Comparison of ENCODE assay signal across 23 mouse cellular contexts in genomic region chr8:66729446-66729845, GRCm38 (mm10). TPM values are rescaled to one million over a fixed set of nuclear protein-coding genes. Genes with fewer than 3 reads are reported as not detected.
DNase-seq lines count a peak whose midpoint lies in the region; ATAC-seq and TF ChIP-seq lines count a peak whose summit lies in the region.
"Had no signal": no experiment of that assay in that cellular context is flagged by ENCODE, and none has a peak within 500 bp of the region (broad histone marks: within the 10 kb centered on the region; RNA-seq: fewer than 3 reads in every experiment).

No protein-coding gene starts in this region.

- no peak for TF ChIP-seq CTCF in forebrain, postnatal 0 days (IDR thresholded peaks at IDR 0.05; ENCODE audit: low read depth)

- H3K27ac ChIP-seq in forebrain, embryonic 10.5 days: no peak overlapping the region
- H3K27ac ChIP-seq in forebrain, postnatal 0 days (ENCODE audit: low read depth, low read length): no peak overlapping the region
- no peak overlapping the region for H3K27ac ChIP-seq in midbrain, embryonic 10.5 days (replicated peaks)
- H3K27ac ChIP-seq in midbrain, embryonic 13.5 days: no peak overlapping the region
- H3K27ac ChIP-seq: embryonic facial prominence, embryonic 10.5 days; heart, embryonic 13.5 days; hindbrain, embryonic 12.5 days; hindbrain, postnatal 0 days had no signal

- H3K27me3 ChIP-seq in forebrain, embryonic 10.5 days (ENCODE audit: poor library complexity, severe bottlenecking): peaks cover 28% of the 10 kb centered on the region
- no peaks in the 10 kb centered on the region for H3K27me3 ChIP-seq in forebrain, postnatal 0 days (ENCODE audit: insufficient read depth, low read length)
- no peaks in the 10 kb centered on the region for H3K27me3 ChIP-seq in midbrain, embryonic 10.5 days (ENCODE audit: low read depth, poor library complexity, severe bottlenecking)
- no peaks in the 10 kb centered on the region for H3K27me3 ChIP-seq in midbrain, embryonic 13.5 days
- H3K27me3 ChIP-seq: CH12.LX; heart, embryonic 13.5 days; hindbrain, embryonic 12.5 days had no signal

- peaks cover 9% of the 10 kb centered on the region for H3K4me1 ChIP-seq in forebrain, embryonic 10.5 days
- no peaks in the 10 kb centered on the region for H3K4me1 ChIP-seq in forebrain, postnatal 0 days (ENCODE audit: insufficient read depth)
- H3K4me1 ChIP-seq in midbrain, embryonic 10.5 days: peaks cover 8% of the 10 kb centered on the region
- H3K4me1 ChIP-seq in midbrain, embryonic 13.5 days (replicated peaks): 0 out of 2 replicates have a peak, but pooled peaks cover 2% of the 10 kb centered on the region
- H3K4me1 ChIP-seq: embryonic facial prominence, embryonic 10.5 days; hindbrain, embryonic 12.5 days had no signal

- no peak for ATAC-seq in forebrain, postnatal 0 days
- ATAC-seq in midbrain, embryonic 13.5 days: no peak
- ATAC-seq: activated CD4-positive, CD25-positive, alpha-beta regulatory T cell, adult 4 months; hindbrain, postnatal 0 days had no signal

- no peak overlapping the region for H3K9ac ChIP-seq in forebrain, postnatal 0 days
- H3K9ac ChIP-seq in midbrain, embryonic 13.5 days (replicated peaks): no peak overlapping the region
- H3K9ac ChIP-seq: heart, embryonic 13.5 days; hindbrain, embryonic 12.5 days had no signal

- 8% methylated on average over 7 of the region's 7 CpGs for WGBS in forebrain, embryonic 10.5 days
- 7% methylated on average over 7 of the region's 7 CpGs for WGBS in forebrain, postnatal 0 days
- 9% methylated on average over 7 of the region's 7 CpGs for WGBS in midbrain, embryonic 10.5 days
- WGBS in midbrain, embryonic 13.5 days: 7% methylated on average over 7 of the region's 7 CpGs

- H3K9me3 ChIP-seq in forebrain, embryonic 10.5 days: no peaks in the 10 kb centered on the region
- no peaks in the 10 kb centered on the region for H3K9me3 ChIP-seq in forebrain, postnatal 0 days (ENCODE audit: low read length)
- H3K9me3 ChIP-seq in midbrain, embryonic 10.5 days (replicated peaks): no peaks in the 10 kb centered on the region
- no peaks in the 10 kb centered on the region for H3K9me3 ChIP-seq in midbrain, embryonic 13.5 days
- H3K9me3 ChIP-seq: embryonic facial prominence, embryonic 10.5 days; G1E; heart, embryonic 13.5 days; hindbrain, embryonic 12.5 days had no signal

- peak; percentile 27 for DNase-seq in forebrain, embryonic 10.5 days (ENCODE audit: extremely low spot score, low spot score)
- no peak for DNase-seq in forebrain, postnatal 0 days
- peak; percentile 12 for DNase-seq in midbrain, embryonic 10.5 days (ENCODE audit: low spot score)
- DNase-seq in R1 (ENCODE audit: low read depth, low spot score): peak; percentile 59
- DNase-seq in left cerebral cortex, adult 8-10 months (ENCODE audit: low spot score in 2 of 2): no peak
- DNase-seq: adrenal gland, postnatal 14 days; cerebellum, adult 18-20 months; cerebellum, adult 9-11 months; cerebellum, postnatal 36 days; gastrocnemius, postnatal 36 days; heart, adult 11 months; heart, postnatal 36 days; kidney, adult 11 months had no signal

- H3K36me3 ChIP-seq in forebrain, embryonic 10.5 days (replicated peaks): no peaks in the 10 kb centered on the region
- H3K36me3 ChIP-seq in forebrain, postnatal 0 days (ENCODE audit: insufficient read depth): no peaks in the 10 kb centered on the region
- no peaks in the 10 kb centered on the region for H3K36me3 ChIP-seq in midbrain, embryonic 10.5 days
- H3K36me3 ChIP-seq in midbrain, embryonic 13.5 days: no peaks in the 10 kb centered on the region
- H3K36me3 ChIP-seq: embryonic facial prominence, embryonic 10.5 days; G1E; heart, embryonic 13.5 days; hindbrain, embryonic 12.5 days had no signal

- H3K4me2 ChIP-seq in forebrain, postnatal 0 days (ENCODE audit: low read depth): no peak overlapping the region
- H3K4me2 ChIP-seq in midbrain, embryonic 13.5 days (replicated peaks): no peak overlapping the region
- H3K4me2 ChIP-seq: heart, embryonic 13.5 days; hindbrain, embryonic 12.5 days had no signal

- no peak overlapping the region for H3K4me3 ChIP-seq in forebrain, embryonic 10.5 days
- H3K4me3 ChIP-seq in forebrain, postnatal 0 days (ENCODE audit: low read depth, low read length): no peak overlapping the region
- H3K4me3 ChIP-seq in midbrain, embryonic 10.5 days: no peak overlapping the region
- no peak overlapping the region for H3K4me3 ChIP-seq in midbrain, embryonic 13.5 days (replicated peaks)
- H3K4me3 ChIP-seq: embryonic facial prominence, embryonic 10.5 days; heart, embryonic 13.5 days; hindbrain, embryonic 12.5 days had no signal

RNA-seq across cellular contexts. Expression of gene Npy1r, which starts 32.5 kb away (rescaled TPM):
- 0.05 and 0.21 TPM in 2 replicates for polyA plus RNA-seq in forebrain, embryonic 10.5 days (2016; fragmentation: Nextera tagmentation; extraction: Ambion mirVana)
- 13.6 and 15.5 TPM in 2 replicates for total RNA-seq in forebrain, postnatal 0 days (2014; rRNA removed)
- polyA plus RNA-seq in forebrain, postnatal 0 days (2015; fragmentation: Nextera tagmentation; extraction: Ambion mirVana): 6.5 and 12.8 TPM in 2 replicates
- polyA plus RNA-seq in midbrain, embryonic 10.5 days (2016; fragmentation: Nextera tagmentation; extraction: Ambion mirVana): 0.54 and 0.87 TPM in 2 replicates
- 3.2 and 3.4 TPM in 2 replicates for polyA plus RNA-seq in midbrain, embryonic 13.5 days (2015; fragmentation: Nextera tagmentation; extraction: Ambion mirVana)
- 10 to 100 TPM; 21.3 to 24.7 (median 24.1) TPM for total RNA-seq in left cerebral cortex, adult 8-10 months (2022)
- total RNA-seq: CH12.LX had no signal
- polyA plus RNA-seq: activated CD4-positive, CD25-positive, alpha-beta regulatory T cell, adult 4 months; G1E had no signal

RNA-seq across cellular contexts. Expression of gene Npy5r, which starts 41.5 kb away (rescaled TPM):
- 0.15 and 0.16 TPM in 2 replicates for polyA plus RNA-seq in forebrain, embryonic 10.5 days (2016; fragmentation: Nextera tagmentation; extraction: Ambion mirVana)
- 1.0 and 3.4 TPM in 2 replicates for total RNA-seq in forebrain, postnatal 0 days (2014; rRNA removed)
- polyA plus RNA-seq in forebrain, postnatal 0 days (2015; fragmentation: Nextera tagmentation; extraction: Ambion mirVana): 0.59 and 0.86 TPM in 2 replicates
- 0.11 and 0.34 TPM in 2 replicates for polyA plus RNA-seq in midbrain, embryonic 10.5 days (2016; fragmentation: Nextera tagmentation; extraction: Ambion mirVana)
- polyA plus RNA-seq in midbrain, embryonic 13.5 days (2015; fragmentation: Nextera tagmentation; extraction: Ambion mirVana): 0.67 and 0.68 TPM in 2 replicates
- 1 to 10 TPM; 4.9 to 6.1 (median 5.7) TPM for total RNA-seq in left cerebral cortex, adult 8-10 months (2022)
- total RNA-seq: CH12.LX; G1E; gastrocnemius, adult 8-10 months; gastrocnemius, postnatal 36 days; heart, postnatal 36 days had no signal
- polyA plus RNA-seq: activated CD4-positive, CD25-positive, alpha-beta regulatory T cell, adult 4 months; G1E; heart, embryonic 13.5 days; heart, postnatal 0 days had no signal

Comparison
In these comparisons a context has a peak if more than half of its experiments do, and no peak if none do; other contexts are left out.
1. DNase-seq: peak in forebrain, embryonic 10.5 days (single experiment), midbrain, embryonic 10.5 days (single experiment) and R1 (single experiment); none in forebrain, postnatal 0 days (single experiment) and left cerebral cortex, adult 8-10 months (0 of 2).